Mouse (Mus musculus) heart, postnatal 36 days (tissue): ENCODE measurements around the gene Mettl23. TPM values are rescaled to one million over a fixed set of nuclear protein-coding genes. Genes with fewer than 3 reads are reported as not detected.
"Not testable (repeated sequence)": the region's sequence is repeated elsewhere in the genome, so short reads cannot be mapped to it uniquely, and the experiment has no call there.

Experiments
- DNase-seq, 2 experiments: peaks; one replicate each; pipeline ENCODE4 v3.0.0; 2021 to 2022
- intact Hi-C: fragments of 180-260 bp; cut with DNase I; formaldehyde crosslinking; loops from one replicate; pipeline ENCODE4 v1.15.1; 2025
- total RNA-seq, 2 experiments: library from RNA; stranded (reverse); gene quantifications; 2 replicates each; pipeline ENCODE4 v1.2.3; 2021

Mettl23 gene
- total RNA-seq, 2 experiments from 2014 or later, result 40.0 to 41.1 TPM

GRCm38 (mm10) chr11:116842531-116843260 is 382 bp upstream of the Mettl23 start:
- intact Hi-C loops, result loop anchor here (1.0 to 2.0 kb wide), 2 partner anchors 9 to 14 kb away; partner anchors contain the start of gene Mxra7
- DNase-seq, result peak in 1 of 2 experiments; percentile 64

- intact Hi-C loops, result no loop called here
- DNase-seq, result no peak
Measured at GRCm38 (mm10) chr11:116846593-116847181, 3.6 kb downstream of the Mettl23 start.

- no peak for DNase-seq
- intact Hi-C loops, result no loop called here
Measured at GRCm38 (mm10) chr11:116847187-116848085, 4.4 kb downstream of the Mettl23 start.

- intact Hi-C loops, result no loop called here
- no peak for DNase-seq
Measured at GRCm38 (mm10) chr11:116848086-116848876, 5.2 kb downstream of the Mettl23 start.

- DNase-seq, intact Hi-C loops: not testable (repeated sequence)
Measured at GRCm38 (mm10) chr11:116848877-116849178, 5.8 kb downstream of the Mettl23 start.

GRCm38 (mm10) chr11:116849587-116849986 is 6.5 kb downstream of the Mettl23 start:
- DNase-seq, result no peak
- intact Hi-C loops, result no loop called here

- intact Hi-C loops, result loop anchor here (5.0 kb wide), 1 partner anchor 38 kb away; no protein-coding TSS in a partner anchor
- DNase-seq, result no peak
Measured at GRCm38 (mm10) chr11:116850085-116850484, 7.0 kb downstream of the Mettl23 start.

- intact Hi-C loops, result loop anchor here (1.0 to 5.0 kb wide), 2 partner anchors 8 to 39 kb away; partner anchors contain the start of genes Jmjd6 and Mettl23
- DNase-seq, result no peak
Measured at GRCm38 (mm10) chr11:116850833-116851477, 7.9 kb downstream of the Mettl23 start.

- DNase-seq, result no peak
- intact Hi-C loops, result loop anchor here (1.0 to 5.0 kb wide), 2 partner anchors 8 to 39 kb away; partner anchors contain the start of genes Jmjd6 and Mettl23
Measured at GRCm38 (mm10) chr11:116851576-116852290, 8.7 kb downstream of the Mettl23 start.

- DNase-seq, result peak; percentile 79 to 86
- intact Hi-C loops, result loop anchor here (5.0 kb wide), 1 partner anchor 40 kb away; no protein-coding TSS in a partner anchor
Measured at GRCm38 (mm10) chr11:116852291-116852890, 9.3 kb downstream of the Mettl23 start, which contains the start of gene Mfsd11. Gene Mfsd11 (plus strand): TSS chr11:116852440.

GRCm38 (mm10) chr11:116852891-116853511 is 9.9 kb downstream of the Mettl23 start, which contains the start of gene Srsf2:
Gene Srsf2 (minus strand): TSS chr11:116853094.
- intact Hi-C loops, result loop anchor here (5.0 kb wide), 1 partner anchor 41 kb away; no protein-coding TSS in a partner anchor
- peak; percentile 98 to 99 for DNase-seq

GRCm38 (mm10) chr11:116853512-116853928 is 10.4 kb downstream of the Mettl23 start:
- intact Hi-C loops, result loop anchor here (5.0 kb wide), 1 partner anchor 41 kb away; no protein-coding TSS in a partner anchor

GRCm38 (mm10) chr11:116854279-116854678 is 11.2 kb downstream of the Mettl23 start:
- no peak for DNase-seq
- intact Hi-C loops, result loop anchor here (5.0 kb wide), 1 partner anchor 42 kb away; no protein-coding TSS in a partner anchor

More at GRCm38 (mm10) chr11:116853512-116853928, 10.4 kb downstream of the Mettl23 start:
- peak in 1 of 2 experiments; percentile 98 for DNase-seq

GRCm38 (mm10) chr11:116857183-116857850 is 14.2 kb downstream of the Mettl23 start:
- intact Hi-C loops, result no loop called here
- DNase-seq, result no peak

GRCm38 (mm10) chr11:116864444-116864843 is 21.4 kb downstream of the Mettl23 start:
- intact Hi-C loops, result no loop called here
- peak; percentile 28 to 37 for DNase-seq

- no peak for DNase-seq
- intact Hi-C loops, result no loop called here
Measured at GRCm38 (mm10) chr11:116865945-116866585, 23.0 kb downstream of the Mettl23 start.
